ENCODE assay signal across 7 mouse cellular contexts in genomic region chr10:13474568-13474955, GRCm38 (mm10). TPM values are rescaled to one million over a fixed set of nuclear protein-coding genes. Genes with fewer than 3 reads are reported as not detected.
DNase-seq lines count a peak whose midpoint lies in the region; ATAC-seq and TF ChIP-seq lines count a peak whose summit lies in the region.

No protein-coding gene starts in this region.

- H3K36me3 ChIP-seq in ES-Bruce4 (ENCODE audit: control insufficient read depth, insufficient read depth, low read length, poor library complexity, severe bottlenecking): no peaks in the 10 kb centered on the region
- no peaks in the 10 kb centered on the region for H3K36me3 ChIP-seq in hindbrain, embryonic 11.5 days (ENCODE audit: control insufficient read depth, insufficient read depth, low read length)
- H3K36me3 ChIP-seq in liver, embryonic 11.5 days (ENCODE audit: control insufficient read depth, insufficient read depth, low read length): no peaks in the 10 kb centered on the region

- ATAC-seq in hindbrain, embryonic 11.5 days (ENCODE audit: low FRiP score): peak; percentile 52; the same call in 1 of the 2 replicates
- no peak for ATAC-seq in liver, embryonic 11.5 days (replicated peaks; ENCODE audit: low FRiP score)
- ATAC-seq in megakaryocyte-erythroid progenitor cell, adult 5-6 weeks (replicated peaks; ENCODE audit: low FRiP score, low TSS enrichment, poor library complexity, severe bottlenecking): no peak

- H3K4me2 ChIP-seq in hindbrain, embryonic 11.5 days (replicated peaks; ENCODE audit: low read depth, low read length): peak overlapping the region; percentile 99
- peak overlapping the region; percentile 97 for H3K4me2 ChIP-seq in liver, embryonic 11.5 days

- peak; percentile 6 to 13 for DNase-seq in B cell, adult 2 months
- peak; percentile 34 for DNase-seq in hindbrain, embryonic 11.5 days (ENCODE audit: low spot score)
- DNase-seq in liver, embryonic 11.5 days (ENCODE audit: low spot score): no peak
- no peak for DNase-seq in frontal cortex, postnatal 14 days (ENCODE audit: low spot score in 2 of 2)
- DNase-seq in adrenal gland, postnatal 10 days: no peak

- peak overlapping the region; percentile 70 for H3K4me3 ChIP-seq in ES-Bruce4 (ENCODE audit: low read depth, low read length)
- H3K4me3 ChIP-seq in hindbrain, embryonic 11.5 days (ENCODE audit: low read depth, low read length): peak overlapping the region; percentile 66
- peak overlapping the region; percentile 67 for H3K4me3 ChIP-seq in liver, embryonic 11.5 days (ENCODE audit: low read depth, low read length)

- no peaks in the 10 kb centered on the region for H3K4me1 ChIP-seq in ES-Bruce4 (ENCODE audit: control insufficient read depth, insufficient read depth, low read length)
- no peaks in the 10 kb centered on the region for H3K4me1 ChIP-seq in hindbrain, embryonic 11.5 days (replicated peaks; ENCODE audit: control insufficient read depth, insufficient read depth, low read length)
- peaks cover 4% of the 10 kb centered on the region; the same call in 1 of the 2 replicates for H3K4me1 ChIP-seq in liver, embryonic 11.5 days (replicated peaks; ENCODE audit: control insufficient read depth, insufficient read depth, low read length)

- WGBS in hindbrain, embryonic 11.5 days: 4% methylated on average over 10 of the region's 10 CpGs
- WGBS in liver, embryonic 11.5 days: 5% methylated on average over 10 of the region's 10 CpGs

- H3K9me3 ChIP-seq in ES-Bruce4 (replicated peaks; ENCODE audit: control insufficient read depth, insufficient read depth, low read length, poor library complexity, severe bottlenecking): no peaks in the 10 kb centered on the region
- no peaks in the 10 kb centered on the region for H3K9me3 ChIP-seq in hindbrain, embryonic 11.5 days (ENCODE audit: control insufficient read depth, low read length)
- H3K9me3 ChIP-seq in liver, embryonic 11.5 days (ENCODE audit: control insufficient read depth, low read length): no peaks in the 10 kb centered on the region

- H3K9ac ChIP-seq in ES-Bruce4 (ENCODE audit: low read depth, poor library complexity, severe bottlenecking): peak overlapping the region; percentile 76; the same call in 1 of the 2 replicates
- H3K9ac ChIP-seq in hindbrain, embryonic 11.5 days (ENCODE audit: low read depth, low read length): peak overlapping the region; percentile 78
- H3K9ac ChIP-seq in liver, embryonic 11.5 days (ENCODE audit: low read depth, low read length): peak overlapping the region; percentile 60; the same call in 1 of the 2 replicates

- no peak overlapping the region for H3K27ac ChIP-seq in ES-Bruce4 (ENCODE audit: insufficient read depth, low read length)
- H3K27ac ChIP-seq in hindbrain, embryonic 11.5 days (ENCODE audit: low read depth, low read length): no peak overlapping the region
- no peak overlapping the region for H3K27ac ChIP-seq in liver, embryonic 11.5 days (ENCODE audit: low read depth, low read length)

- TF ChIP-seq POLR2A in ES-Bruce4 (IDR thresholded peaks at IDR 0.05; ENCODE audit: insufficient read depth, low read length): no peak

- peaks cover 7% of the 10 kb centered on the region for H3K27me3 ChIP-seq in ES-Bruce4 (ENCODE audit: control insufficient read depth, insufficient read depth, low read length, poor library complexity, severe bottlenecking)
- H3K27me3 ChIP-seq in hindbrain, embryonic 11.5 days (ENCODE audit: control insufficient read depth, insufficient read depth, low read length): peaks cover 19% of the 10 kb centered on the region
- peaks cover 45% of the 10 kb centered on the region for H3K27me3 ChIP-seq in liver, embryonic 11.5 days (replicated peaks; ENCODE audit: control insufficient read depth, insufficient read depth, low read length)

- TF ChIP-seq CTCF in ES-Bruce4 (IDR thresholded peaks at IDR 0.05; ENCODE audit: low read depth, low read length): no peak

- no peak for TF ChIP-seq EP300 in ES-Bruce4 (IDR thresholded peaks at IDR 0.05; ENCODE audit: insufficient read depth, low read depth, low read length)

RNA-seq across cellular contexts. Expression of gene Phactr2, which starts 0.3 kb away (rescaled TPM):
- polyA plus RNA-seq in ES-Bruce4 (2011; ENCODE audit: insufficient read depth, insufficient read length, low read depth, missing spikeins): 6.6 and 8.6 TPM in 2 replicates
- 13.1 and 17.5 TPM in 2 replicates for polyA plus RNA-seq in hindbrain, embryonic 11.5 days (2014; fragmentation: Nextera tagmentation; extraction: Ambion mirVana)
- 18.0 and 19.3 TPM in 2 replicates for polyA plus RNA-seq in liver, embryonic 11.5 days (2014; fragmentation: Nextera tagmentation; extraction: Ambion mirVana)
- total RNA-seq in megakaryocyte-erythroid progenitor cell, adult 5-6 weeks (2014; fragmentation: Nextera tagmentation): 8.5 and 10.1 TPM in 2 replicates
- 4.8 and 10.1 TPM in 2 replicates for total RNA-seq in megakaryocyte-erythroid progenitor cell, adult 5-6 weeks (2017)
- total RNA-seq in adrenal gland, postnatal 10 days (2021): 10 to 100 TPM; 32.1 to 39.0 TPM

RNA-seq across cellular contexts. Expression of gene Fuca2, which starts 24.8 kb away (rescaled TPM):
- polyA plus RNA-seq in ES-Bruce4 (2011; ENCODE audit: insufficient read depth, insufficient read length, low read depth, missing spikeins): 27.2 and 31.9 TPM in 2 replicates
- polyA plus RNA-seq in hindbrain, embryonic 11.5 days (2014; fragmentation: Nextera tagmentation; extraction: Ambion mirVana): 24.4 and 28.2 TPM in 2 replicates
- 85.0 and 90.9 TPM in 2 replicates for polyA plus RNA-seq in liver, embryonic 11.5 days (2014; fragmentation: Nextera tagmentation; extraction: Ambion mirVana)
- total RNA-seq in megakaryocyte-erythroid progenitor cell, adult 5-6 weeks (2014; fragmentation: Nextera tagmentation): 20.8 and 47.5 TPM in 2 replicates
- 27.3 and 29.3 TPM in 2 replicates for total RNA-seq in megakaryocyte-erythroid progenitor cell, adult 5-6 weeks (2017)
- total RNA-seq in adrenal gland, postnatal 10 days (2021): 10 to 100 TPM; 19.8 to 25.0 TPM

Comparison
In these comparisons a context has a peak if more than half of its experiments do, and no peak if none do; other contexts are left out.
1. DNase-seq: peak in B cell, adult 2 months (2 of 2) and hindbrain, embryonic 11.5 days (single experiment); none in liver, embryonic 11.5 days (single experiment), frontal cortex, postnatal 14 days (0 of 2) and adrenal gland, postnatal 10 days (single experiment).
2. Peak in every context shown above with its lines, with median percentiles within 50 percentile points of each other: H3K4me3 ChIP-seq and H3K9ac ChIP-seq.